Mouse (Mus musculus): ENCODE results near the gene Lgmn.

Gene Lgmn

GRCm38 (mm10) chr12:102387219-102387917 lies 52.2 kb downstream of the Lgmn start:
- peak; percentile 79 to 86 for DNase-seq

DNA sequence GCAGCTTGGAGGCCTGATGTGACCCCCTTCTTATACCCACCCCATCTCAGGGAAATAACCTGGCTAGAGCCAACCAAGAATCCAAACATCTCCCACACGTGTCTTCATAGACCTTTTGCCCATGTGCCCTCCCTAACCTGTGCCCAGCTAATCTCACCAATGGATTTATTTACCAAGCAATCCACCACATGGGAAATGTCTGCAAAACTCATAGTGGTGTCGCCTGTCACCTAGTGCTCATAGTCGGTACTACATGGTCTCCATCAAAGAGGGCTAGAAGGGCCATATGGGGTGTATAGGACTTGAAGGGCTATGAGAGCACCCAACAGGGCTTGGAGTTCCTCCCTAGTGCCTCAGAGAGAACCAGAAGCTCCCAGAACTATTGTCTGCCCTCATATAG lies 54.8 kb downstream of the Lgmn start:
- DNase-seq = peak in 1 of 2 experiments; percentile 60

- DNase-seq = no peak
These were observed 56.3 kb downstream of the Lgmn start for GRCm38 (mm10) chr12:102383288-102383687.

- DNase-seq = no peak
These were observed 57.4 kb downstream of the Lgmn start for GRCm38 (mm10) chr12:102382180-102382579.

DNA sequence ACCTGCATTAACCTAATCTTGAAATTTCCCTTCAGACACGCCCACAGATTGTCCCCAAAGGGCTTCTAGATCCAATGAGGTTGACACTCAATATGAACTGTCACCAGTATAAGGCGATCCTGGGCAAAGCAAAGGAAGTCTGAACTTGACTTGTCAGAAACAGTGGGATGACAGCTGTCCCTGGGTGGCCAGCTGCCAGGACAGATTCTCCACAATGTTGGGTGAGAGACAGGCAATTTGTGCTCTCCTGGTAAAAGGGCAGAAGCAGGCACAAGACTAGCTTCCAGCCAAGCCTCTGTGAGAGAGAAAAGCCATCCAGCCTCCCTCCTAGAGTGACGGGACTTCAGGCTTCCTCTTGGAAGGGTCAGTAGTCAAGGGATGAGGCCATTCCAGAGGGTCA lies 67.3 kb downstream of the Lgmn start:
- no peak for DNase-seq

GRCm38 (mm10) chr12:102370931-102371500 lies 68.6 kb downstream of the Lgmn start:
- no peak for DNase-seq

DNA sequence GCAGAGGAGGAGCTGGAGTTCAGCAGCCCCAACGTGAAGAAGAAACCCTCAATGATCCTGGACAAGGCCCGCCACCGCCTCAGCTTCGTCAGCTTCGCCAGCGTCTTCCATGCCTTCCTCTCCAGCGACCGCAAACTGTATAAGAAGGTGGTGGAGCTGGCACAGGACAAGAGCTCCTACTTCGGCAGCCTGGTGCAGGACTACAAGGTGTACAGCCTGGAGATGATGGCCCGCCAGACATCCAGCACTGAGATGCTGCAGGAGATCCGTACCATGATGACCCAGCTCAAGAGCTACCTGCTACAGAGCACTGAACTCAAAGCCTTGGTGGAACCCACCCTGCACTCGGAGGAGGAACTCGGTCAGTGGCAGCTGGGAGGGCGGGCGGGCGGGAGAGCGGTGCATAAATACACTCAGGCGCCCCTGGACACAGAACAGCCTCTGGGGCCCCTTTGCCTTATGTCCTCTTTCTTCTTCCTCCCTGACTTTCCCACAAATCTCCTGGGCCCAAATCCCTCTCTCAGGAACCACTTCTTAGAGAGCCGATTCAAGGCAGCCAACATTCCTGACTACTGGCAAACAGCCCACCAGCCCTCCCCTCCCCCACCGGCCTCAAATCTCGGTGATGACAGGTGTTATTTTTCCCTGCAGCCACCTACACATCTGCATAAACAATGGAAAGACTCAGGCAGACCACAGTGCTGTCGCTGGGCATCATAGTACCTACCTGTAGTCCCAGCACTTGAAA lies 70.0 kb downstream of the Lgmn start:
- DNase-seq = peak in 1 of 2 experiments; percentile 25

DNA sequence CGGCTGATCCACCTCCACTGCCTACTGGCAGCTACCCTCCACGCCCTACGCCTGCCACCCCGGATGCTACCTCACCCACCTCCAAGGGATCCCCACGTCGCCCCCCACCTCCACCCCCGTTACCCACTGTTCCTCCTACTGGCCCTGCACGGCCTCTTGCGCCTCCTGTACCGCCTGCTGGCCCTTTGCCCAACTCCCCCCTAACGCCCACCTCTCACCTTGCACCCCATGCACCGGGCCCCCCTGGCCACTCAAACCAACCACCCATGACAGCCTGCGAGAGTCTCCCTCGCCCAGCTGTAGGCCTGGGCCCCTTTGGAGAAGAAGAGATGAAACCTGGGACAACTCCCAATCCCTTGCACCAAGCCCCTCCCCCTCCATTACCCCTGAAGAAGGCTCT lies 71.1 kb downstream of the Lgmn start:
- peak in 1 of 2 experiments; percentile 28 for DNase-seq

DNA sequence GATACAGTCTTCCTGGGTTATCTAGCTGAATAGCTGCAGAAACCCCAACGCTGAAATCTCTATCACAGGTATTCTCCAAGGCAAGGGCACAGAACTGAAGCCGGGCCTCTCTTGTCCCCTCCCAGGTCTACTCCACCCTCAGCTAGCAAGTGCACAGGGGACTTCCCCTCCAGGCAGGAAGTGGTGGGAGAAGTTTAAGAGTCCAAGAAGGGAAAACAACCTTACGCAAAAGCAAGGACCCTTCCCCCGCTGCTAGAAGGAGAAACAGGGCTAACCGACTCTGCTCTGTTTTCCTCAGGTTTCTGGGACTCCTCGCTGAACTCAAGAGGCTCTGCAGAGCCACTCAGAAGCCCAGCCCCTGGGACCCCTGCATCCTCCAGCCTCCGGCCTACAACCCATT lies 71.5 kb downstream of the Lgmn start:
- peak; percentile 51 to 56 for DNase-seq

DNA sequence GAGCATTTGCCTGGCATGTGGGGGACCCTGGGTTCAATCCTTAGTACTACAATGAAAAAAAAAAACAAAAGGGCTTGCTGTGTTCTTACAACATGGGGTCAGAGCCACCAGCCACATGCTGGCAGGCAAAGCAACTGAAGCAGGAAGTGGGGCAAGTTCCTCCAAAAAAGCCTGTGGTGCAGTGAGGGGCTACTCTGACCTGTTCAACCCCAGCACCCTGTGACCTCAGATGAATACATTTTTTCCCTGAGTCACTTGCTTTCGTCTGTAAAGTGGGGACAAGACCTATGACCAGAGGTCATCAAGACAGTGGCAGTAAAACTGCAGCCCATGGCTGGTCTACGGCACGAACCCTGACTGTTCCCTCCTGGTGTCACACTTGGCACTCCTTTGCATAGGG lies 72.5 kb downstream of the Lgmn start:
- peak in 1 of 2 experiments; percentile 26 for DNase-seq

DNA sequence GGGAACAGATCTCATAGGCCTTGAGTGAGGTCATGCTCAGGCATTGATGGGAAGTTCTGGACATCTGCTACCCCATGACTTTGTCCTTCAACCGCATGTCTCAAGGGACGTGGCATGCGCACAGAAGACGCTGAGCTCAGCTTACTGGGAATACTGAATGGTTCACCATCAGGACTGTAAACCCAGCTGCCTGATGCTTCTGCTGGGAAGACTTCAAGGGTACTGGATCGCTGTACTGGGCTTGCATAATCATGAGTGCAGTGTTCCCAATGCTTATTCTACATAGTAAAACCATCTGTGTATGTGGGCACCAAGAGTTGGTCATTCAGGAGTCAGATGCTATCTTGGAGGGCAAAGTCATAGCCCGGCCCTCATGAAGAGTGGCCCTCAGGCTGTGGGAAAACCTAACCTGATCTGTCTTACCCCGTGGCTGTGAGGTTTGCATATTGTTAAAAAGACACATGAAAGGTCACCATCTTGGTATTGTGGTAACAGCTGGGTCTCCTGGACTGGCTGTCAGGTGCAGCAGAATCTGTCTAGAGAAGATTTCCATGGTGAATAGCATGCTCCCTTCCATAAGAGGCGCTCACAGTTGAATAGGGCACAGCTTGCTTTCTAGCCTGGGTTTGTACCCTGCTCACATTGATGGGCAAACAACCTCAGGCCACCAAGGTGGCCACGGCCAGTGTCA lies 73.3 kb downstream of the Lgmn start:
- no peak for DNase-seq

DNA sequence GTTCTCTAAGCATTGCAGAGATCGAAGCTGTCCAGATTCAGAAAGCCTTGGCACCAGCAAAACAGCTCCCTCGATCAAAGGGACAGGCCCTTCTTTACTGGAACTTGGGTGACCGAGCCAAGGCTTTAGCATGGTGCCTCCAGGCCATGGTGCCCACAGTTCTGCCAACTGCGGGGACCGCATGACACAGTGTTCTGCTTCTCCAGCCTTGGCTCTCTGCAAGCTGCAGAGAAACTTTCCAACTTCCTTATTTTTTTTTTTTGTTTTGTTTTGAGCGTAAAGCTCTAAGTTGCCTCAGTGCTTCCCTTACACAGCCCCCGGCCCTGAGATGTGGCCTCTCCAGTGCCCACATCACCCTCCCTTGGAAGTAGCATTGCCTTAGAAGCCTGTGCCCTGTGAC lies 74.6 kb downstream of the Lgmn start:
- DNase-seq = peak; percentile 48

DNA sequence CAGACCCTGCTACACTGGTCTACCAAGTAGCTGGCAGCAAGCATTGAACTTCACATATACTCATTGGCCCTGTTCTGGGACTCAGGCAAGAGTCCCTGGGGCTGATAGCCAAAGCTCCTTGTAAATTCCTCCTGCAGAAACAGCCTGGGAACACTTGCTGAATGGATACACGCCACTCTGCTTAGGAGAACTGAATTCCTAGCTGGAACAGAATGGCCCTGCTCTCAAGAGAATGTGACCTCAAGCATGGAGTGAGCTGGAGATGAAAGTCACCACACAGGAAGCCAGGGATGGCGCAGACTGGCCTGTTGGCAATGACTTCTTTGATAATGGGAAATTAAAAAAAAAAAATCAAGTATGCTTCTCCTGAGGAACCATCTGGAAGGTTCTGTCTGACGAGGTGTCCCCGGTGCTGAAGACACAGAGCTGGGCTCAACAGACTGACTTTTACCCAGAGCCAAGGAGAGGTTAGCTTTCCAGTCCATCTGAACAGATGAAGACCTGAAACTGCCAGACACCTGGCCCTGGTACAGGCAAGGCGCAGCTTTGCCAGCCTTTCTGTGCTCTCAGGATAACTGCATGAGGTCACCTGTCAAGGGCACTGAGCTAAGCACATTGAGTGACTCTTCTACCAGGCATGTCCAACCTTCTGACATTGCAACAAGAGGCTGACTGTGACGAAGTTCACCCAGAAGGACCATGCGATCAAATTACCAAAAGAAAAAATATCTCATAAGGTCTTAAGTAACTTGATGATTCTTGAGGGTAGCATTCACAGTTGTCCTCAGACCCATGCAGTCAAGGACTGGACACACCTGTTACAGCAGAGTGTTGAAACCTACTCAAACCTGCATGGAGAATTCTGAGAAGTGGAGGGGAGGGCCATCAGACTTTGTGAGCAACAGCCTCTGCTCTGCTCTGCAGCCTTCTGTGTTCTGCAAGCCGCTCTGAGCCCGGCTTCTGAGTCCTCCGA lies 78.1 kb downstream of the Lgmn start:
- DNase-seq = no peak

DNA sequence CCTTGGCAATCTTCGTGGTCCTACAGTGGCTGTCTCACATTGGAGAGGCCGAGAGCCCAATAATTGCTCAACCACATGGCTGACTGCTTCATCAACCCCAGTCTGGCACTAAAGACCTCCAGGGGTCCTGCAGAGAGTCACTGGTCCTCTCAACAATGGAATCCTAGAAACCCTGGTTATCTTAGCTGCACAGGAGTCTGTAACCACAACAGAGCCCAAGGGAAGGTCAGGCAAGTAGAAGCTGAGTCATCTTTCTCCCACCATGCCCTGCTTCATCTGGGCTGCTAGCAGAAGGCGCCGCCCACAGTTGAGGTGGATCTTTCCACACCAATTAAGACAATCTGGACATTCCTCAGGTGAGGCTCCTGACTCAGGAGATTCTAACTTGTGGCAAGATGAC lies 80.2 kb downstream of the Lgmn start:
- no peak for DNase-seq

DNA sequence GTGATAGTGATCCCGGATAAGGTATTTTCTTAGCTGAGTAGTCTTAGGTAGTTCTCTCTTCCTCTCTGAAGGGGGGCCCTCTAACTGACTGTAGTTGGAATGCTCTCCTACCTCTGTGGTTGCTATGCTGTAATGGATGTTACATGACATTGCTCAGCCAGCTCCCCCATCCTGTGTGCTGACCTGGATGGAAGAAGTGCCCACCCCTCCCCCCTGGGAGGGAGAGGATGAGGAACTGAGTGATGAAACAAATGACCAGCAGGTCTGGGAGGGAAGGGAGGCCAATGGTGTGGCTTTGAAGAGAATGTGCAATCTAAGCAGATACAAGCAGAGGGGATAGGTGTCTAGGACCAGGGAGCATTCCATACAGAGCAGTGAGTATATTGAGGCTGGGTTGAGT lies 82.8 kb downstream of the Lgmn start:
- DNase-seq = no peak

DNA sequence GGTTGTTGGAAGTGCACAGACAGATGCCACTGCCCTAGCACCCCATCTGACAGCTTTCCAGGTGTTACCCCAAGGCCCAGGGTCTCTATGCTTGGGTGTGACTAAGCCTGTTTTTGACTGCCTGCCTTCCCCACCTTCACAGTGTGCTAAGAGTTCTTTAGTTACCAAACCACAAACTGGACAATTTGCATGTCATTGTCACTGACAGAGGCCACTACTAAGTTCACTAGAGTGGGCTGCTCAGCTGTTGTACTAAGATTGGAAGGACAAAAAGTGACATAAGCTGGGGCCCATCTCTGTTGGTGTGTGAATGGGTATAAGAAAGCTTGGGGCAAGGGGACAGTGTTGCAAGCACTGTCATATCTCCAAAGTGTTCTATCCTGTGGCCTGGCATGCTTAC lies 83.8 kb downstream of the Lgmn start:
- no peak for DNase-seq

GRCm38 (mm10) chr12:102354126-102354984 lies 85.3 kb downstream of the Lgmn start:
- peak; percentile 37 to 41 for DNase-seq

GRCm38 (mm10) chr12:102350997-102351396 lies 88.6 kb downstream of the Lgmn start:
- no peak for DNase-seq

DNA sequence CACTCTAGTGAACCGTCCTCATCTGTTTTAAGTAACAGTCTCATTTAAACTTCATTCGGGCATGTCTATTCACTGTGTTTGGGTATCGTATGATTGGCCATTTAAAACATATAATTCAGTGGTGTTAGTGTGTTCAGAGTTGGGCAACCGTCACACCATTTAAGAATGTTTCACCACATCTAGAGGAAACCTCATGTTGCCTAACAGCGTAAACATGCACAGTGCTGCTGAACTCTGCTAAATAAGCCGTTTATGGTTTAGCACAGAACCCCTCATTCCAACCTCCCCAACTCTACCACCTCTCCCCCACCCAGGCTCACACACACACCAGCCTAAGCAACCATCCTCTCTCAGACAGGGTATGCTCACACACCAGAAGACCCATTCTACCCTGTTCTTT lies 91.2 kb downstream of the Lgmn start:
- DNase-seq = no peak

GRCm38 (mm10) chr12:102346507-102346906 lies 93.1 kb downstream of the Lgmn start:
- peak in 1 of 2 experiments; percentile 71 for DNase-seq
